Mouse (Mus musculus): ENCODE results near the gene Epha6. TPM values are rescaled to one million over a fixed set of nuclear protein-coding genes. Genes with fewer than 3 reads are reported as not detected.
A peak's percentile ranks its signal among the peaks of the same experiment; 100 is the strongest.
"Not testable (repeated sequence)": the region's sequence is repeated elsewhere in the genome, so short reads cannot be mapped to it uniquely, and the experiment has no call there.

The Epha6 gene
- polyA plus RNA-seq, 1 experiment from 2014 or later, result 1.4 TPM

GRCm38 (mm10) chr16:59871792-59872191 is 733.5 kb downstream of the Epha6 start:
- H3K27ac ChIP-seq (ENCODE audit: low read depth, low read length), result no peak overlapping the region
- H3K4me2 ChIP-seq, result no peak overlapping the region
- DNase-seq (ENCODE audit: low spot score, missing footprints) (no peak), ATAC-seq (ENCODE audit: low FRiP score) (no peak)
- H3K9me3 ChIP-seq (ENCODE audit: control insufficient read depth, low read length), result no peaks in the 10 kb centered on the region
- no peak overlapping the region for H3K4me3 ChIP-seq (ENCODE audit: low read depth, low read length)
- WGBS, result 95% methylated on average over 3 of the region's 3 CpGs
- no peaks in the 10 kb centered on the region for H3K36me3 ChIP-seq (ENCODE audit: control insufficient read depth, insufficient read depth, low read length)
- no peaks in the 10 kb centered on the region for H3K27me3 ChIP-seq (ENCODE audit: control insufficient read depth, insufficient read depth, low read length)
- no peaks in the 10 kb centered on the region for H3K4me1 ChIP-seq (ENCODE audit: control insufficient read depth, insufficient read depth, low read length)
- no peak overlapping the region for H3K9ac ChIP-seq (ENCODE audit: low read length)

DNA sequence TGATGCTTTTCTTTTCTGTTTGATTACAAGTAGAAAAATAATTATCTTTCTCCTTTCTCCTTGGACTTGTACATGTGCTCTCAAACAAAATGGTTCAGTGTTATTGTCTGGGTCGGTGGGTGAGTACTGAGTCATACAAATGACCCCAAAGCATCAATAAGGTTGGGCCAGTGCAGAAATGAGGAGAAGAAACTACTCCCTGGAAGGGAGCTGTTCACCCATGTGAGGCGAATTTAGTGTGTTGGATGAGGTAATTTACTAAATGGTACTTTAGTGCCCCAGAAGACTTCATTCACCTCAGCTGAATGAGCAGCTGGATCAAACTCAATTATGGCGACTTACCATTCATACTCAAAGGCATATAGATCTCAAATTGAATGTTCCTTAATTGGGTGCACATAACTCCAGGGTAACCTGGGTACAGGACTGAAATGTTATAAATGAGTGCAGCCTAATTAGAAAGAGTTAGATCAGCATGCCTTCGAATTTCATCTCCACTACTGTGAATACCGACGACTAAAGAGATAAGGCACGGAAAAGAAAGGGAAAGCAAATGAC is 751.1 kb downstream of the Epha6 start:
- 75% methylated on average over 7 of the region's 7 CpGs for WGBS
- Histone ChIP-seq H3K9ac (ENCODE audit: low read length) (no peak overlapping the region), H3K36me3 (ENCODE audit: control insufficient read depth, insufficient read depth, low read length) (no peaks in the 10 kb centered on the region), H3K4me2 (no peak overlapping the region), H3K4me3 (ENCODE audit: low read depth, low read length) (no peak overlapping the region), H3K4me1 (ENCODE audit: control insufficient read depth, insufficient read depth, low read length) (0 out of 2 replicates have a peak, but pooled peaks cover 3% of the 10 kb centered on the region), H3K27me3 (ENCODE audit: control insufficient read depth, insufficient read depth, low read length) (no peaks in the 10 kb centered on the region), H3K27ac (ENCODE audit: low read depth, low read length) (no peak overlapping the region), H3K9me3 (ENCODE audit: control insufficient read depth, low read length) (no peaks in the 10 kb centered on the region)
- DNase-seq (ENCODE audit: low spot score, missing footprints) (no peak), ATAC-seq (ENCODE audit: low FRiP score) (peak; percentile 45; the same call in 1 of the 2 replicates)

DNA sequence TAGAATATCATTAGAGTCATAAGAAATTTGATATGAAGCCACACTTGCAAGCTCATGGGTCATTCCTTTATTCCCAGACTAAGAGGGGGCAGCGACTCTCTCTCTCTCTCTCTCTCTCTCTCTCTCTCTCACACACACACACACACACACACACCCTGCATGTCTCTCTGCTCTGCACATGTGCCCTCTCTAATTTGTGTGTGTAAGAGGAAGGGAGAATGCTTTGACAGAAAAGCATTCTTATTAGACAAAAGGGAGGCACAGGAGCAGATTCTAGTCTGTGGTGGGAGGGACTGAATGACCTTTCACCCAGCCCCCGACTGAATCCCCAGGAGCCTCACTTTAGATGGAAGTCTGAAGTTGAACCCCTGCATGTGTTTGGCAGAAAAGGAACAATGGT is 752.6 kb downstream of the Epha6 start:
- 22% methylated on average over 2 of the region's 2 CpGs for WGBS
- no peaks in the 10 kb centered on the region for H3K36me3 ChIP-seq (ENCODE audit: control insufficient read depth, insufficient read depth, low read length)
- ATAC-seq (ENCODE audit: low FRiP score), result peak; percentile 51
- DNase-seq (ENCODE audit: low spot score, missing footprints), result no peak
- no peaks in the 10 kb centered on the region for H3K27me3 ChIP-seq (ENCODE audit: control insufficient read depth, insufficient read depth, low read length)
- no peak overlapping the region for H3K9ac ChIP-seq (ENCODE audit: low read length)
- no peak overlapping the region for H3K4me3 ChIP-seq (ENCODE audit: low read depth, low read length)
- H3K9me3 ChIP-seq (ENCODE audit: control insufficient read depth, low read length), result no peaks in the 10 kb centered on the region
- no peak overlapping the region for H3K4me2 ChIP-seq
- no peak overlapping the region for H3K27ac ChIP-seq (ENCODE audit: low read depth, low read length)
- H3K4me1 ChIP-seq (ENCODE audit: control insufficient read depth, insufficient read depth, low read length), result 0 out of 2 replicates have a peak, but pooled peaks cover 3% of the 10 kb centered on the region

- Histone ChIP-seq H3K4me1 (ENCODE audit: control insufficient read depth, insufficient read depth, low read length) (no peaks in the 10 kb centered on the region), H3K4me2 (no peak overlapping the region), H3K9me3 (ENCODE audit: control insufficient read depth, low read length) (no peaks in the 10 kb centered on the region), H3K27ac (ENCODE audit: low read depth, low read length) (no peak overlapping the region), H3K9ac (ENCODE audit: low read length) (no peak overlapping the region), H3K4me3 (ENCODE audit: low read depth, low read length) (no peak overlapping the region), H3K27me3 (ENCODE audit: control insufficient read depth, insufficient read depth, low read length) (no peaks in the 10 kb centered on the region), H3K36me3 (ENCODE audit: control insufficient read depth, insufficient read depth, low read length) (no peaks in the 10 kb centered on the region)
- DNase-seq (ENCODE audit: low spot score, missing footprints) (peak; percentile 89), ATAC-seq (ENCODE audit: low FRiP score) (peak; percentile 80; the same call in 1 of the 2 replicates)
- 30% methylated on average over 3 of the region's 3 CpGs for whole genome bisulfite sequencing
These were observed 758.8 kb downstream of the Epha6 start for GRCm38 (mm10) chr16:59846574-59846973.

GRCm38 (mm10) chr16:59836778-59837177 is 768.6 kb downstream of the Epha6 start:
- no peak overlapping the region for H3K27ac ChIP-seq (ENCODE audit: low read depth, low read length)
- 91% methylated on average over 4 of the region's 4 CpGs for WGBS
- H3K9ac ChIP-seq (ENCODE audit: low read length), result no peak overlapping the region
- H3K36me3 ChIP-seq (ENCODE audit: control insufficient read depth, insufficient read depth, low read length), result no peaks in the 10 kb centered on the region
- ATAC-seq (ENCODE audit: low FRiP score) (no peak), DNase-seq (ENCODE audit: low spot score, missing footprints) (no peak)
- H3K4me3 ChIP-seq (ENCODE audit: low read depth, low read length), result no peak overlapping the region
- no peaks in the 10 kb centered on the region for H3K4me1 ChIP-seq (ENCODE audit: control insufficient read depth, insufficient read depth, low read length)
- no peaks in the 10 kb centered on the region for H3K9me3 ChIP-seq (ENCODE audit: control insufficient read depth, low read length)
- H3K4me2 ChIP-seq, result no peak overlapping the region
- H3K27me3 ChIP-seq (ENCODE audit: control insufficient read depth, insufficient read depth, low read length), result no peaks in the 10 kb centered on the region

GRCm38 (mm10) chr16:59836304-59836703 is 769.0 kb downstream of the Epha6 start:
- Histone ChIP-seq H3K27ac (ENCODE audit: low read depth, low read length) (no peak overlapping the region), H3K4me3 (ENCODE audit: low read depth, low read length) (no peak overlapping the region), H3K9ac (ENCODE audit: low read length) (no peak overlapping the region), H3K4me1 (ENCODE audit: control insufficient read depth, insufficient read depth, low read length) (no peaks in the 10 kb centered on the region), H3K27me3 (ENCODE audit: control insufficient read depth, insufficient read depth, low read length) (no peaks in the 10 kb centered on the region), H3K36me3 (ENCODE audit: control insufficient read depth, insufficient read depth, low read length) (no peaks in the 10 kb centered on the region), H3K4me2 (no peak overlapping the region), H3K9me3 (ENCODE audit: control insufficient read depth, low read length) (no peaks in the 10 kb centered on the region)
- DNase-seq (ENCODE audit: low spot score, missing footprints), result no peak
- 90% methylated on average over 10 of the region's 10 CpGs for WGBS
- ATAC-seq (ENCODE audit: low FRiP score), result no peak

DNA sequence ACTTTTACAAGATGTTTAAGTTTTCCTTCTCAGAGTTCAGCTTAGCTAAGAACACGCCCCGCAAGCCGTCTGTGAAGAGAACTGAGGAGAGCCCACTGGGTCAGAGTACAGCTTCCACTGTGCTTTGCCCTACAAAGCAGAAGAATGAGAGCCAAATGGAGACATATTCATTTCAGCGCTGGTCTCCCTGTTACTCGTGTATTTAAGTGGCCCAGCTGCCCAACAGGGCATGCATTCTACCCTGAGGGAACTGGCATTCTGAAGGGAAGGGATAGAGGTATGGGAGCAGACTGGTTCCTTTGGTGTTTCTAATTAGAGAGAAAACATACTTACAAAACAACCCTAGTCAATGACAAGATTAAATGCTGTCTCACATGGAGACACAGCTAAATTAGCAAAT is 772.9 kb downstream of the Epha6 start:
- Histone ChIP-seq H3K4me2 (no peak overlapping the region), H3K36me3 (ENCODE audit: control insufficient read depth, insufficient read depth, low read length) (no peaks in the 10 kb centered on the region), H3K9ac (ENCODE audit: low read length) (no peak overlapping the region), H3K9me3 (ENCODE audit: control insufficient read depth, low read length) (no peaks in the 10 kb centered on the region), H3K4me1 (ENCODE audit: control insufficient read depth, insufficient read depth, low read length) (no peaks in the 10 kb centered on the region), H3K27ac (ENCODE audit: low read depth, low read length) (no peak overlapping the region), H3K4me3 (ENCODE audit: low read depth, low read length) (no peak overlapping the region), H3K27me3 (ENCODE audit: control insufficient read depth, insufficient read depth, low read length) (no peaks in the 10 kb centered on the region)
- no peak for DNase-seq (ENCODE audit: low spot score, missing footprints)
- ATAC-seq (ENCODE audit: low FRiP score), result no peak
- 75% methylated on average over 5 of the region's 5 CpGs for WGBS

- Histone ChIP-seq H3K36me3 (ENCODE audit: control insufficient read depth, insufficient read depth, low read length) (no peaks in the 10 kb centered on the region), H3K9ac (ENCODE audit: low read length) (no peak overlapping the region), H3K4me3 (ENCODE audit: low read depth, low read length) (no peak overlapping the region), H3K27me3 (ENCODE audit: control insufficient read depth, insufficient read depth, low read length) (no peaks in the 10 kb centered on the region), H3K9me3 (ENCODE audit: control insufficient read depth, low read length) (no peaks in the 10 kb centered on the region), H3K27ac (ENCODE audit: low read depth, low read length) (no peak overlapping the region), H3K4me1 (ENCODE audit: control insufficient read depth, insufficient read depth, low read length) (no peaks in the 10 kb centered on the region), H3K4me2 (no peak overlapping the region)
- DNase-seq (ENCODE audit: low spot score, missing footprints) (no peak), ATAC-seq (ENCODE audit: low FRiP score) (no peak)
- 93% methylated on average over 13 of the region's 13 CpGs for WGBS
These were observed 775.7 kb downstream of the Epha6 start for GRCm38 (mm10) chr16:59829655-59830054.

- 78% methylated on average over 4 of the region's 4 CpGs for WGBS
- H3K36me3 ChIP-seq (ENCODE audit: control insufficient read depth, insufficient read depth, low read length); H3K27me3 ChIP-seq (ENCODE audit: control insufficient read depth, insufficient read depth, low read length); H3K27ac ChIP-seq (ENCODE audit: low read depth, low read length); ATAC-seq (ENCODE audit: low FRiP score); H3K4me3 ChIP-seq (ENCODE audit: low read depth, low read length); H3K4me1 ChIP-seq (ENCODE audit: control insufficient read depth, insufficient read depth, low read length); H3K9ac ChIP-seq (ENCODE audit: low read length); H3K4me2 ChIP-seq; DNase-seq (ENCODE audit: low spot score, missing footprints); H3K9me3 ChIP-seq (ENCODE audit: control insufficient read depth, low read length): not testable (repeated sequence)
These were observed 805.5 kb downstream of the Epha6 start for GRCm38 (mm10) chr16:59799790-59800189.

All from midbrain, embryonic 11.5 days (tissue).